Mouse (Mus musculus): Measurements from ENCODE around the gene Fgf8. TPM values are rescaled to one million over a fixed set of nuclear protein-coding genes. Genes with fewer than 3 reads are reported as not detected.

The Fgf8 gene
- polyA plus RNA-seq (2015; fragmentation: Nextera tagmentation; extraction: Ambion mirVana): not detected in 2 replicates

- Histone ChIP-seq H3K9ac (ENCODE audit: low read length) (peak within 1 kb of the TSS; percentile 25; the same call in 1 of the 2 replicates), H3K4me3 (ENCODE audit: low read length) (peak within 1 kb of the TSS; percentile 51), H3K4me1 (replicated peaks; ENCODE audit: control insufficient read depth, insufficient read depth, low read length) (peaks cover 23% of the 10 kb centered on the region), H3K9me3 (ENCODE audit: control insufficient read depth, low read length) (no peaks in the 10 kb centered on the region), H3K27ac (ENCODE audit: low read length) (no peak within 1 kb of the TSS), H3K4me2 (ENCODE audit: low read depth, low read length) (peak within 1 kb of the TSS; percentile 91), H3K27me3 (ENCODE audit: control insufficient read depth, insufficient read depth, low read depth, low read length) (peaks cover 87% of the 10 kb centered on the region), H3K36me3 (ENCODE audit: control insufficient read depth, insufficient read depth, low read length) (no peaks in the 10 kb centered on the region)
- under 1% methylated on average over 57 of the region's 68 CpGs for WGBS
- ATAC-seq (ENCODE audit: low read depth): peak; percentile 24; the same call in 1 of the 2 replicates
Observed at GRCm38 (mm10) chr19:45742218-45742983, at the start of gene Fgf8. TSS of gene Fgf8 (minus strand) at chr19:45742915.

GRCm38 (mm10) chr19:45792404-45792803, 49.7 kb upstream of the Fgf8 start:
- no peaks in the 10 kb centered on the region for H3K9me3 ChIP-seq (ENCODE audit: control insufficient read depth, low read length)
- no peak overlapping the region for H3K4me3 ChIP-seq (ENCODE audit: low read length)
- no peaks in the 10 kb centered on the region for H3K27me3 ChIP-seq (ENCODE audit: control insufficient read depth, insufficient read depth, low read depth, low read length)
- H3K4me2 ChIP-seq (ENCODE audit: low read depth, low read length): no peak overlapping the region
- 78% methylated on average over 6 of the region's 6 CpGs for WGBS
- H3K9ac ChIP-seq (ENCODE audit: low read length): no peak overlapping the region
- H3K36me3 ChIP-seq (ENCODE audit: control insufficient read depth, insufficient read depth, low read length): no peaks in the 10 kb centered on the region
- H3K27ac ChIP-seq (ENCODE audit: low read length): no peak overlapping the region
- no peak for ATAC-seq (ENCODE audit: low read depth)
- H3K4me1 ChIP-seq (replicated peaks; ENCODE audit: control insufficient read depth, insufficient read depth, low read length): peaks cover 11% of the 10 kb centered on the region

- H3K4me1 ChIP-seq (replicated peaks; ENCODE audit: control insufficient read depth, insufficient read depth, low read length): peaks cover 3% of the 10 kb centered on the region; the same call in 1 of the 2 replicates
- no peak overlapping the region for H3K4me3 ChIP-seq (ENCODE audit: low read length)
- no peak overlapping the region for H3K9ac ChIP-seq (ENCODE audit: low read length)
- H3K27ac ChIP-seq (ENCODE audit: low read length): peak overlapping the region; percentile 25; the same call in 1 of the 2 replicates
- no peaks in the 10 kb centered on the region for H3K36me3 ChIP-seq (ENCODE audit: control insufficient read depth, insufficient read depth, low read length)
- H3K9me3 ChIP-seq (ENCODE audit: control insufficient read depth, low read length): no peaks in the 10 kb centered on the region
- no peak overlapping the region for H3K4me2 ChIP-seq (ENCODE audit: low read depth, low read length)
- H3K27me3 ChIP-seq (ENCODE audit: control insufficient read depth, insufficient read depth, low read depth, low read length): no peaks in the 10 kb centered on the region
- WGBS: 71% methylated on average over 13 of the region's 13 CpGs
- ATAC-seq (ENCODE audit: low read depth): peak; percentile 52; the same call in 1 of the 2 replicates
Observed at GRCm38 (mm10) chr19:45789888-45790874, 47.5 kb upstream of the Fgf8 start.

- Histone ChIP-seq H3K27ac (ENCODE audit: low read length) (no peak overlapping the region), H3K36me3 (ENCODE audit: control insufficient read depth, insufficient read depth, low read length) (no peaks in the 10 kb centered on the region), H3K9ac (ENCODE audit: low read length) (no peak overlapping the region), H3K4me2 (ENCODE audit: low read depth, low read length) (no peak overlapping the region), H3K9me3 (ENCODE audit: control insufficient read depth, low read length) (no peaks in the 10 kb centered on the region), H3K27me3 (ENCODE audit: control insufficient read depth, insufficient read depth, low read depth, low read length) (no peaks in the 10 kb centered on the region), H3K4me3 (ENCODE audit: low read length) (no peak overlapping the region), H3K4me1 (replicated peaks; ENCODE audit: control insufficient read depth, insufficient read depth, low read length) (peaks cover 3% of the 10 kb centered on the region)
- ATAC-seq (ENCODE audit: low read depth): no peak
- WGBS: 81% methylated on average over 7 of the region's 7 CpGs
Observed at GRCm38 (mm10) chr19:45789365-45789764, 46.6 kb upstream of the Fgf8 start.

GRCm38 (mm10) chr19:45788337-45788736, 45.6 kb upstream of the Fgf8 start:
- no peak for ATAC-seq (ENCODE audit: low read depth)
- Histone ChIP-seq H3K9ac (ENCODE audit: low read length) (no peak overlapping the region), H3K27ac (ENCODE audit: low read length) (no peak overlapping the region), H3K4me1 (replicated peaks; ENCODE audit: control insufficient read depth, insufficient read depth, low read length) (peaks cover 8% of the 10 kb centered on the region), H3K4me3 (ENCODE audit: low read length) (no peak overlapping the region), H3K36me3 (ENCODE audit: control insufficient read depth, insufficient read depth, low read length) (no peaks in the 10 kb centered on the region), H3K4me2 (ENCODE audit: low read depth, low read length) (no peak overlapping the region), H3K9me3 (ENCODE audit: control insufficient read depth, low read length) (no peaks in the 10 kb centered on the region), H3K27me3 (ENCODE audit: control insufficient read depth, insufficient read depth, low read depth, low read length) (no peaks in the 10 kb centered on the region)
- WGBS: 77% methylated on average over 4 of the region's 4 CpGs

- peaks cover 8% of the 10 kb centered on the region for H3K4me1 ChIP-seq (replicated peaks; ENCODE audit: control insufficient read depth, insufficient read depth, low read length)
- H3K4me3 ChIP-seq (ENCODE audit: low read length): no peak overlapping the region
- 52% methylated on average over 3 of the region's 3 CpGs for WGBS
- no peaks in the 10 kb centered on the region for H3K27me3 ChIP-seq (ENCODE audit: control insufficient read depth, insufficient read depth, low read depth, low read length)
- no peak overlapping the region for H3K4me2 ChIP-seq (ENCODE audit: low read depth, low read length)
- H3K9ac ChIP-seq (ENCODE audit: low read length): no peak overlapping the region
- no peaks in the 10 kb centered on the region for H3K36me3 ChIP-seq (ENCODE audit: control insufficient read depth, insufficient read depth, low read length)
- no peaks in the 10 kb centered on the region for H3K9me3 ChIP-seq (ENCODE audit: control insufficient read depth, low read length)
- no peak for ATAC-seq (ENCODE audit: low read depth)
- H3K27ac ChIP-seq (ENCODE audit: low read length): no peak overlapping the region
Observed at GRCm38 (mm10) chr19:45787450-45787849, 44.7 kb upstream of the Fgf8 start.

GRCm38 (mm10) chr19:45785470-45785869, 42.8 kb upstream of the Fgf8 start:
- Histone ChIP-seq H3K9me3 (ENCODE audit: control insufficient read depth, low read length) (no peaks in the 10 kb centered on the region), H3K4me3 (ENCODE audit: low read length) (no peak overlapping the region), H3K27ac (ENCODE audit: low read length) (no peak overlapping the region), H3K27me3 (ENCODE audit: control insufficient read depth, insufficient read depth, low read depth, low read length) (no peaks in the 10 kb centered on the region), H3K9ac (ENCODE audit: low read length) (no peak overlapping the region), H3K4me2 (ENCODE audit: low read depth, low read length) (no peak overlapping the region), H3K4me1 (replicated peaks; ENCODE audit: control insufficient read depth, insufficient read depth, low read length) (peaks cover 20% of the 10 kb centered on the region), H3K36me3 (ENCODE audit: control insufficient read depth, insufficient read depth, low read length) (no peaks in the 10 kb centered on the region)
- no peak for ATAC-seq (ENCODE audit: low read depth)
- 37% methylated on average over 3 of the region's 3 CpGs for WGBS

- H3K9me3 ChIP-seq (ENCODE audit: control insufficient read depth, low read length): no peaks in the 10 kb centered on the region
- peaks cover 20% of the 10 kb centered on the region for H3K4me1 ChIP-seq (replicated peaks; ENCODE audit: control insufficient read depth, insufficient read depth, low read length)
- peaks cover 7% of the 10 kb centered on the region; the same call in 1 of the 2 replicates for H3K36me3 ChIP-seq (ENCODE audit: control insufficient read depth, insufficient read depth, low read length)
- H3K4me3 ChIP-seq (ENCODE audit: low read length): peak overlapping the region; percentile 100
- no peak for ATAC-seq (ENCODE audit: low read depth)
- peak overlapping the region; percentile 70 for H3K9ac ChIP-seq (ENCODE audit: low read length)
- H3K27ac ChIP-seq (ENCODE audit: low read length): peak overlapping the region; percentile 91
- 24% methylated on average over 17 of the region's 17 CpGs for whole genome bisulfite sequencing
- no peaks in the 10 kb centered on the region for H3K27me3 ChIP-seq (ENCODE audit: control insufficient read depth, insufficient read depth, low read depth, low read length)
- H3K4me2 ChIP-seq (ENCODE audit: low read depth, low read length): peak overlapping the region; percentile 75
Observed at GRCm38 (mm10) chr19:45783933-45784576, 41.3 kb upstream of the Fgf8 start.
